Mouse (Mus musculus) layer of hippocampus, adult 11-12 months (tissue): Measurements from ENCODE around the gene Abi1.
"Not testable (repeated sequence)": the region's sequence is repeated elsewhere in the genome, so short reads cannot be mapped to it uniquely, and the experiment has no call there.

ENCODE experiments used
- DNase-seq: peaks from one replicate; pipeline ENCODE4 v3.0.0; 2022; ENCODE audit warnings: low spot score

The Abi1 gene

DNA sequence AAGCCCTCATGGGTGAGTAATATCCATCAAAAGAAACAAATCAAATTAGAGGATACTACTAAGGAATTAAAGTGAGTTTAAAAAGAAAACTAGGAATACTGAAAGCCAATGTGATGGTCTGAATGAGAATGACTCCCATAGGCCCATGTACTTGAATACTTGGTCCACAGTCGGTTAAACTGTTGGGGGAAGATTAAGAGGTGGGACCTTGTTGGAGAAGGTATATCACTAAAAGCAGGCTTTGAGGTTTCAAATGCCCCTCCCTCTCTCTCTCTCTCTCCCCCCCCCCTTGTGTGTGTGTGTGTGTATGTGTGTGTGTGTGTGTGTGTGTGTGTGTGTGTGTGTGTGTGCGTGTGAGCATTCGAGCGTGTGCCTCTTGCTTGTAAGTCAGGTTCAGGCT is 9.4 kb downstream of the Abi1 start:
- no peak for DNase-seq

DNA sequence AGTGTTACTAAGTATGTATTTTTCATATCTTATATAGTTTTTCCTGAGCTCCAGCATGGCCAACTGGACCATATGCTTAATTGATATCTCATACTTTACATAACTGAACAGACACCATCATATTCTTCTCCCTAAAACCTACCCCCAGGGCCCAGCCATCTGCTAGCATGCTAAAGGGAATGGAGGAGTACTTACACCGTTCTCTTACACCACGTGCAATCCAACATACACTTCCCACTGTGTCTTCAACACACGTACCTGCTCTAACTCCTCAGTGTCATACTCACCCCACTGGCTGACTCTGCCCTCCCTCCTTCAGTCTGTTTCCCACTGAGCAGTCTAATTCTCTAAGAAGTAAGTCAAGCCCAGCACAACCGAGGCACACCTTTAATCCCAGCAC is 11.2 kb downstream of the Abi1 start:
- DNase-seq, result no peak

DNA sequence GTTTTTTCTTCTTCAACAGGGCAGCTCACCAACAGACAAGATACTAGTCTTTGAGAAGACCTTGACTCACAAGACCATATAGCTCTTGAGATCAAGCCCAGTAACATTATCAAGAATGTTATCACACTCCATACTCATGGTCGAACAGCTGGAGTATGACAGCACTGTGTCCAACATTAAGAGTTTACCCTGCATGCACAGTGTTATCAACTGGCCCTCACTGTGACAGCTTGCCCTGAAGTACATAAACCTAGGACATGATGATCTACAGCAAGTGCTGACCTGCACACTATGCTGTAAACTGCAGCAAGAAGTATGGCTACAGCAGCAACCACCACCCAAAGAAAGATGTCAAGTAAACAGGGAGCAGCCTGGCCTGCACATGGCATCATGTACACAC is 13.7 kb downstream of the Abi1 start:
- DNase-seq, result no peak

DNA sequence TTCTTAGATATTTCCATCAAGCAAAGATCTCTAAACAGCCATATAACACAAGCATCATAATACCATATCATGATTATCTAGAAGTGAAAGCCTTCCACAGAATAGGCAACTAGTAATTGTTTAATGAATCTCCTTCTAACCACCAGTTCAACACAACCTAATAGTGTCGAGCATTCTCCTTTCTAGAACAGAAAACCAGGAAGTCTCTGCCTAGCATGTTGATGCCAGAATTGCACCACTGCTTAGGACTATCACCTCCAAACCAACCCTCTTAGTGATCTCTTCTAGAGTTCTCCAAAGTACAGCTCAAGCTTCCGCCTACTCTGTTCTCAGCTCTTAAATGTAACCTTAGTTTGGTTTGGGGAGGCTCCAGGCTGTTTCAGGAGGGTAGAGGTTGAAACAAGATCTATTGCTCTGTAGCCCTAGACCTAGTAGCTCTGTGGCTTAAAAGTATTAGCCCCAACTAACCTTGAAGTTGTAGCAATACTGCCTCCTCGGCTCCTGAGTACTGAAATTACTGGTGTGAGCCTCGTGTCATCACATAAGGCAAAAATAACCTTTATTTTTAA is 16.2 kb downstream of the Abi1 start:
- DNase-seq, result no peak

DNA sequence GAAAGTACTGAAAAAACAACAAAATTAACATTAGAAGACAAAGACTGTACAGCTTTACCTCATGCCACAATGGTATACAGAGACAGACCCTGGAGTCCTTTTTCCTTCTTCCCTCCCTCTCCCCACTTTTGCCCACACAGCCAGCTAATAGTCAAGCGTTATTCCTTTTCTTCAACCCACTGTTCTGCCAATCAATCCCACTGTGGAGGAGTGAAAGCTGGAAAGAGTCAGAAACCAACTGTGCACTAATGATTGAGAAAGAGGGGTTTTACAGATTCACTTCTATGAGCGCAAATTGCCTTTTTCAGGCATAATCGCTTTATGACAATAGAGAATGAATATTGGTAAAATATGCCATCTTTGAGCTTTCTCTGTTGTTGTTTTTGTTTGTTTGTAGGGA is 17.0 kb downstream of the Abi1 start:
- DNase-seq, result peak; percentile 31

DNA sequence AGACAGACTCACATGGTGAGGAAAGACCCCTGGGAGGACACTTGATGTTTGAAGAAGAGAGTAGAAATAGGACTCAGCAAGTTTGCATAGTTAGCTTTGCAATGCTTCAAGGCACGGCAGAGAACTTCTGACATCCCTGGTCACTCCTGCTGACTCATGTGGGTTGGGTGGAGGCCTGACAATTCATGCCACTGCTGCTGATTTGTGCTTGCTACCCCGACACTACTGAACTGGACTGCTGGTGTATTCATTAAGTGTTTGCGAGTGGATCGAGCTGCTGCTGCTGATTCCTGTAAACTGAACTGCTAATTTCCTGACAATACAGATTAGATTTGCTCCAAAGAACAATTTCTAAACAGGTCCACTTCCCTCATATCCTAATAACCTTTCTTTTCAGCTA is 18.3 kb downstream of the Abi1 start:
- DNase-seq, result no peak

DNA sequence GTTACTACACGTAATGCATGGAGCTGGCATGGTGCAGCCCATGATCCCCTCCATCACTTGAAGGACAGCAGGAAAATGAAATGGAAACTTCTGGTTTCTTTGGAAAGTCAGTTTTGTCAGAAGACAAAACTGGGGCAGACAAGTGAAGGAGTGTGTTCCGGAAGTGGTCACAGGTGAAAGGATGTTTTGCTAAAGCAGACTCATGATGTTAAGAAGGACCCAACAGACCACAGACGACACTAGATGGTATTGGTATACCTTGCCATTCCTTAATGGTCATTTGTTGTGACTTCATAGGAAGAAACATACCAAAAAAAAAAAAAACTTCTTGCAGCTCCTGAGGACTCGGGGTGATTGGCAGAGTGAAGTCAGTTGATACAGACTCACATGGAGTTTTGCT is 18.7 kb downstream of the Abi1 start:
- DNase-seq, result no peak

DNA sequence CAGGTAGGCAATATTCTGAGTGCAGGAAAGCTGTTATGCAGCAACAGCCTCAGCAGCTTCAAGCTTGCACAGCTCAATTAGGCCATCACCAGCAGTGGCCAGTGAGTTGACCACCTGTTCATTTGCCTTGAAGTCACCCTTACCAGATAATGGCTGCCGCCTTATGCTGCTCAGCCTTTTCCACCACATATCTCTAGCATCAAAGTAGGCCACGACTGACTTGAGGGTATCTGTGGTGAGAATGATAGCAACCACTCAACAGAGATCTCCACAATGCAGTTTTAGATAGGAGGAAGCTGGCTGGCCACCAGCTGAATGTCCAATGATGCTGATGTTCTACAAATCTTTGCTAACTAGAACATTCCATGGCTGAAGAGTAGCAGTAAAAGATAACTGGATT is 20.9 kb downstream of the Abi1 start:
- no peak for DNase-seq

DNA sequence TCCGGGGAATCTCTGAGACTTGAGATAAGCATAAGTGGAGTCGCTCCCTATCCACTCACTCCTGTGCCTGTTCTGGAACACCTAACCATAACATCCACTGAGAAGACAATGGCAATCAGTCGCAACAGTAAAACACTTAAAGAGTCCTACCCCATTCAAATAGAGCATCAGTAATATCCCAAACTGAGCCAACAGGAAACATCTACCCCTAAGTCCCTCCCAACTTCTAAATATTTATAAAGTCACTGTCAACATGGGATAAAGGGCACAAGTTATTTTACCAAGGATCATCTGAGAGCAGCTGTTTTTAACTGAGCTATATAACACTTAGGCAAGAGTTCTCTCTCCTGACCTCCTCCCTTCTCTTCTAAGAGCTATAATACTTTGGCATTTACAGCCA is 23.9 kb downstream of the Abi1 start:
- DNase-seq, result no peak

DNA sequence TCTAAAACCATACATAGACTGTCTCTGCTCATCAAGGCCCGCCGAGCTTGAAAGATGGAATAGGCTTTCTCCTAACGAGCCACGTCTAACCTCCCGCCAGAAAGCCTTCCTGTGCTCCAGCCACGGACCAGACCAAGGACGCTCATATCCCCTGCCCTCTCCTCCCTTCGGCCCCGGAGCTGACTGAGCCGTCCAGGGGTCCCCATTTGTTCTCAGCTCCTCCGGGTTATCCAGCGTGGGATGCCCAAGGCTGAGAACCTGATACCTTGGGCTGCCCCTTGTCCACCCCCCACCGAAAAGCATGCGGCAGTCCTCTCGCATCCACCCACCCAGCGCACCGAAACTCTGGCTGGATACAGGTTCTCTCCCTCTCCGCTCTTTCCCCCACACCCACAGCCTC is 24.7 kb downstream of the Abi1 start:
- DNase-seq, result no peak

DNA sequence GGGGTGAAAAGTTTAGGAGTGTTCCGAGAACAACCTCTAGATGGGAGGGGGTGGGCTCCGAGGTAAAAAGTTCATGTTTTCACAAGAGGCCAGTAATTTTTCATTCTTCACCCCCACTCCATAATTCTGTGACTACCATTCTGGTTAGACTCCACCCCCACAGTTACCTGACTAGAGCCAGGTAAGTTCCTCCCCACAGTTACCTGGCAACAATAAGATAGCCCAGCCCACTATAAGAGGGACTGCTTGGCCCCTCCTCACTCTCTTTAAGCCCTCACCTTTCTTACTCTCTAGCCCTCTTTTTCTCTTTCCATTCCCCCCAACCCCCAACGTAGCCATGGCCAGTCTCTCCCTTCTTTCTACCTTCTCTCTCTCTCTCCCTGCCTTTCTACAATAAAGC is 25.1 kb downstream of the Abi1 start:
- DNase-seq, result not testable (repeated sequence)

DNA sequence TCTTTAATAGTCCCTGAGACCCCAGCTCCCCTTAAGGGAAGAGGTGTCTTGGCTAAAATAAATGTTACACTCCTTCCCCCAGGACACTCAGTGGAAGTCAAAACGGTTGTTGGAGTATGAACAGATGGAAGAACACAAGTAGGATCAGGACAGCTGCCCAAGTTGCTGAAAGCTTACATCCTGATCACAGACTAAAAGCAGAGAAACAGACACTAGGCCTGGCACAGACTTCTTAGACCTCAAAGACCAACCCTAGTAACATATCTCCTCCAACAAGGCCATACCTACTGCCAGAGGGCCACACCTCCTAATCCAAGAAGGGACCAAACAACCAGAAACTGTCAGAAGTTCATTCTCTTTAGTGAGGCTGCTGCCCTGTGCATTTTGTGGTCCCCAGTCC is 31.8 kb downstream of the Abi1 start:
- no peak for DNase-seq

DNA sequence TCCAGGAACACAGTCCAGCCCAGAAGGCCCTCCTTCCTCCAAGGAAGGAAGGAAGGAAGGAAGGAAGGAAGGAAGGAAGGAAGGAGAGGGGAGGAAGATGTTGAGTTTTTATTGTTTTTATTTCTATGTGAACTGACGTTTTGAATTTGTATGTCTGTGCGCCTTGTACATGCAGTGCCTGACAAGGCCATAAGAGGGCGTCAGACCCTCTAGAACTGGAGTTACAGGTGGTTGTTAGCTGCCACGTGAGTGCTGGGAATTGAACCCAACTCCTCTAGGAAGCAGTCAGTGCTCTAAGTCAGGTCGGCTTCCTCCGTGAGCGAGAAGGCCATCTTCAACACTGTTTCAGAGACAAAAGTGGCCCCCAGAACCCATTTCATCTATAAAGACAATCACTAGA is 32.5 kb downstream of the Abi1 start:
- DNase-seq, result no peak

DNA sequence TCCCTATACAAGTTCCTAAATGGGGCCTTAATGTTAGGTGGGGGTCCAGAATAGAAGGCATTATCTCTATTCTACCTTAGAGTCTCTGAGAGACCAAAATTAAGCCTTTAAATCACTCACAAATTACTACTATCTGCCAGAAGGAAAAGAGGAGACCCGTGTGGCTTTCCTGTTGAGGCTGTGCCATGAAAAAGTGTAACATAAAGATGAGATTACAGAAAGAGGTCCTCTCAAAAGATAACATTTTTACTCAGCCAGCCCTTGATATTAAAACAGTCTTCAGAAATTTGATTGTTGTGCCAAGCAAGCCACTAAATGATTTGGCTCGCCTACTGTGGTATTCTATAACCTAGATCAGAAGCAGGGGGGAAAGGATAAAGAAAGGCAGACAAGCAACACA is 32.9 kb downstream of the Abi1 start:
- DNase-seq, result no peak

DNA sequence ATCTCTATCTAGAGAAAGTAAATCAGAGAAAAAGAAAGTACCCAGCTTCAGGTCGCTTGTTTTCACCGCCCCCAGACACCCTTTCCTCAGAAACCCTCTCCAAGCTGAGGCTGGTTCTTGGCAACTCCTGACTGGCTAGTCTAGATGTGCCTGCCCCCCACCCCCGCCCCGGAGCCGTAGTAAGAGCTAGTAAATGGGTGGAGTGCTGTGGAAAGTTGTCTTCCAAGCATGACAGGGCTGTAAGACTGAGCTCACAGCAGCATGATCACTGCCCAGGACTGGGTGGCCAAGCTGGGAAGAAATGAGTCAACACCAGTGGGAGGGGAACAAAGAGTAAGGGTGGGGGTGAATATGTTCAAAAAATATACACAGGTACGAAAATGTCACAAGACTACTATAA is 33.8 kb downstream of the Abi1 start:
- no peak for DNase-seq

DNA sequence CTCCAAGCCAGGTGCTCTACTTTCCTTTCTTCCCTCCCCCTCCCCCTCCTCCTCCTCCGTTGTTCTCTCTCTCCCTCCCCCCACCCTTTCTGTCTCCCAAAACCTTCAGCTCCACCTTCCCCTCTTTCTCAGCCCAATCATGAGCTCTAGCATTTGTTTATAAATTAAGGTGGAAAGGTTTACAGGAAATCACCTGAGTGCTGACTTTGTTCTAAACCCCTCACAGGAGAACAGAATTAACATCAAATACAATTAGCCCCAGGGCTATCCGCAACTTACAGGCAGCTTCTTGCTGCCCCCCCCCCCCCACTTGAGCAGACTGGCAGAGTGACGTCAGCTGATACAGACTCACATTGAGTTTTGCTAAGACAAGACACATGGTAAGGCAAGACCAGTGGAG is 37.4 kb downstream of the Abi1 start:
- DNase-seq, result no peak

DNA sequence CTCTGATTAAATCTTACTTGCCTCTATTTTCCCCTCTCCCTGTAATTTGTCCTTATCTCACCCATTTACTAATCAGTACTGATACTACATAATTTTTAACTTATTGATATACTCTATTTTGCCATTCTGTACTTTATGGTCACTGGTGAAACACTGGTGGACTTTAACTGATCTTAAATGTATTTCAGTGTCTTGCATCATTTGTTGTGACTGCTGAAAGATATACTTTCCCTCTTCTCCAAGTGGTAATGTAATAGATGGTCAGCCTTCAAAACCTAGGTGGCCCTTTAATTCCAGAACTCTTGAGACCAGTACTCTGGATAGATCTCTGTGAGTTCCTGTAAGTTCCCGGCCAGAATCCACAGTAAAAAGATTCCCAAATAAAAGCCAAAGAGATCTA is 40.4 kb downstream of the Abi1 start:
- DNase-seq, result no peak

DNA sequence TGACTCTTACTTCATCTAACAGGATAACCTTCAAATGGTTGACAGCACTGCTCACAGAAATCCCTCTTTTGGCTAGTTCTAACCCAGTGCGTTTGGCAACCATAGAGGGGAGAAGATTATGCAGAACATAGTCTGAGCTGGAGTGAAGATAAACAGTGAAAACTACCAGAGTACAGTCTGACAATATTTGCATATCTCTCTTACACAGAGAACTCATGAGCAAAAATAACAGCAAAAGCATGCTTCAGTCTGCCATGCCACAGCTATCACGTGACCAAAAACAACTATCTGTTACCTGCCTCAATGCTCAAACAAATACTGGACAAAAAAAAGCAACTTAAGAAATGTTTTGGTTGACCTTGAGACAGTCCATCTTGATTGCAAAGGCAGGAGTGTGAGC is 41.2 kb downstream of the Abi1 start:
- DNase-seq, result no peak

DNA sequence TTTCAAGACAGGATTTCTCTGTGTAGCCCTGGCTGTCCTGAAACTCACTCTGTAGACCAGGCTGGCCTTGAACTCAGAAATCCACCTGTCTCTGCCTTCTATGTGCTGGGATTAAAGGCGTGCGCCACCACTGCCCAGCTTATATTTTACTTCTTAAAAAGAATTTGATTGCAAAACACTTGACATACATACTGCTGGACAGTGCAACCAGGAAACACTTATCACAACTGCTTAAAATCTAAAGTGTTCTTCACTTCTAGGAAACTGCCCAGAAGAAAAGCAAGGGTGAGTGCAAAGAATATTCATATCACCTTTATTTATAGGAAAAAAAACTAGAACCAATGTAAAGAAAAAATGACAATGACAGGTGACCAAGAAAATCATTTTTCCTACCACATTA is 42.0 kb downstream of the Abi1 start:
- no peak for DNase-seq

DNA sequence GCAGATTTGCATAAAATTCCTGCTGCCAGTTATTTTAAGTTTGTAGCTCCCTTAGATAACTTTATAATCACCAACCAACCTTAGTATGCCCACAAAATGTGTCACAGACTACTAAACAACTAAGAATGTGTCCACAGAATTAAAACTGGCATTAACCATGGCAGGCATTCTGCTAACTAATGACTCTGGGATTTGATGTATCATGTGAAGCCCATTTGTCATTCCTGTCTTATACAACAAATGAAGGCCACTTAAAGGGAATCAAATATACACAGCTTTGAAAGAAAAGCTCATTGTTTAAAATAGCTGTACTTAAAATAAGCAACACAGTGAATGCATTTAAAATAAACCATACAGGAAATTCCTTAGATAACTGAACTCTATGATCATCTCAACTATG is 44.0 kb downstream of the Abi1 start:
- no peak for DNase-seq

DNA sequence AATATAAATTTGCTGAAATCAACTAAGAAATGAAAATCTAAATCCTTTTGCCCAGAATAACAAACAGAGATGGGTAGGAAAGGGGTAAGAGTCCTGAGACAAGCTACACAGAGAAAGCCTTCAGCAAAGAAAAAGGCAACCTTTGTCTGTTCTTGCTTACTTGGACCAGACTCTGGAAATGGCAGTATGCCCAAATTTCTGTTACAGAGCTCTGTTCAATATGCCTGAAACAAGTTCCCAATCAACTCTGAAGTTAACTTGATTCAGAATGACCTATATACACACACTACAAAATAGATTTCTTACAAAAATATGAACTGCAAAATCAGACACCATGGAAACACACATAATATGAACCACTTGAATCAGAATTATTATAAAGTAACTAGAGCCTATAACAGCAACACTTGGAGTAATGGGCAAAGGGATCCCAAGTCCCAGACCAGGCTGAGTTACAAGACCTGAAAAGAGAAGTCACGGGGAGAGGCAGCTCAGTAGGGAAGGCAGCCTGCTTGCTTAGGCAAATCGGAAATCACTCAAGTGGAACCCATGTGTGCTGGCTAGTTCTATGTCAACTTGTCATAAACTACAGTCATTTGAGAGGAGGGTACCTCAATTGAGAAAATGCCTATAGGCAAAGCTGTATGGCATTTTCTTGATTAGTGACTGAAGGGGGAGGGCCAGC is 53.9 kb downstream of the Abi1 start:
- peak; percentile 30 for DNase-seq

DNA sequence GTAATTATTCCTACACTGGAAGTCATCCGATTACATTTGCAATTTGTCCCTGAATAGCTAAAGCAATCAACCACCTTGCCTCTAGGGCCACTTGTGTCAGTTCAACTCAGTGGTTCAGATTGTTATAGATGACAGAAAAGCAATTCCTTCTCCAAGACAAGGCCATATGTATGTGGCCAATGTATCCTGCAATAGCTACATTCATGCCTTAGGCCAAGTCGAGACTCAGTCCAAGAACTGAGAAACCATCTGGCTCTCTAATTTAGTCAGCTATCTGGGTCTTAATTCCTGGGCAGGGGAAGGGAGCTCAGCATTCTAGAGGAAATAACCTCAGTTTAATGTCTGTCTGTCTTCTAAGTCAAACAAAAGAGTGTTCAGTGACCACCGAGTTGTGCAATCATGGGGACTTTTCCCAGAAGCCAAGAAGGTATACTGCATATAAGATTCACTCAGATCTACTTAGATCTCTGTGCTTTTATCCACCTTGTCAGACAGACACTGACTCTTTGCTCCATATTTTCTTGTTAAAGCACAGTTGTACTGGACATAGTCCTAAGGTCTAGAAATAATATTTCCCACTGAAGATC is 62.6 kb downstream of the Abi1 start:
- no peak for DNase-seq

DNA sequence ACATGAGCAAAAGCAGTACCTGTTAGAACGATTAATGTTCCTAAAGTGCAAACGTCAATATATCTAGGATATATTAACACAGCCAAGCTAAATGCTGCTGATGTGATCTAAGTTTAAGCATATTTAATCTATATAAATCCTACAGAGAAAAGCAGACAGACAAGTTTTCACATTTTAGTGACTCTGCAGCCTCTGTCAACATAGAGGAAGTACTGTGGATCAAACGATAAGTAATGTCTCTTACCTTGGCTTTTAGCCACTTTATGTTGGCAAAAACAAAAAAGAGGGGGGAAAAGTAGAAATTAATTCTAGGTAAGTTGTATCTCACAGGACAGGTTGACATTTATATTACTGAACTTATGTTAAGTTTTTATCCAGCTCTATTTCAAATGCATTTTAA is 77.1 kb downstream of the Abi1 start:
- no peak for DNase-seq

DNA sequence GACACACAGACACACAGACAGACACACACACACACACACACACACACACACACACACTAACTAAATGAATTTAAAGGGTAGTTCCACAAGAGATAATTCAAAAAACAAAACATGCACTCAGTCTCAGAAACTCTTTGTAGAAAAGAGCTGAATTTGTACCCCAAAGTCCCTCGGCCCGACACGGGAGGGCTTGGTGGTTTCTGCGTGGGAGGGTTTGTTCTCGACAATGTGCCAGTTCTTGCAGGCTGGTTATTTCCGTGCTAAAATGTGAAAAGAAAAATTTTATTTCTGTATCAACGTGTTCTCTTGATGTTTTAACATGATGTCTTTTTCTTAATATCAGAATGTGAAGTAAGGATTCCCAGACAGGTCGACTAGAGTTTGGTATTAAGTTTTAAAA is 77.8 kb downstream of the Abi1 start:
- DNase-seq, result peak; percentile 61
